Mouse (Mus musculus): Measurements from ENCODE around the gene Cldn11. TPM values are rescaled to one million over a fixed set of nuclear protein-coding genes. Genes with fewer than 3 reads are reported as not detected.

Gene Cldn11
- polyA plus RNA-seq, 1 experiment from 2014 or later = 7.3 TPM

GRCm38 (mm10) chr3:31160046-31160445, 10.3 kb downstream of the Cldn11 start:
- ATAC-seq (ENCODE audit: extremely low read depth, insufficient number of reproducible peaks, low FRiP score, low TSS enrichment) = no peak
- WGBS = 76% methylated on average over 10 of the region's 10 CpGs
- H3K27me3 ChIP-seq (replicated peaks) = no peaks in the 10 kb centered on the region
- no peak overlapping the region for H3K4me3 ChIP-seq
- no peak overlapping the region for H3K9ac ChIP-seq
- H3K9me3 ChIP-seq = no peaks in the 10 kb centered on the region
- H3K36me3 ChIP-seq = no peaks in the 10 kb centered on the region
- no peak overlapping the region for H3K4me2 ChIP-seq
- no peak overlapping the region for H3K27ac ChIP-seq (replicated peaks)
- no peaks in the 10 kb centered on the region for H3K4me1 ChIP-seq

GRCm38 (mm10) chr3:31161336-31161735, 11.6 kb downstream of the Cldn11 start:
- Histone ChIP-seq H3K4me2 (no peak overlapping the region), H3K9ac (no peak overlapping the region), H3K4me3 (no peak overlapping the region), H3K9me3 (no peaks in the 10 kb centered on the region), H3K36me3 (no peaks in the 10 kb centered on the region), H3K27ac (replicated peaks) (no peak overlapping the region), H3K27me3 (replicated peaks) (no peaks in the 10 kb centered on the region), H3K4me1 (no peaks in the 10 kb centered on the region)
- WGBS = 52% methylated on average over 6 of the region's 6 CpGs
- no peak for ATAC-seq (ENCODE audit: extremely low read depth, insufficient number of reproducible peaks, low FRiP score, low TSS enrichment)

GRCm38 (mm10) chr3:31162860-31163259, 13.1 kb downstream of the Cldn11 start:
- WGBS = 85% methylated on average over 14 of the region's 14 CpGs
- no peaks in the 10 kb centered on the region for H3K4me1 ChIP-seq
- no peak overlapping the region for H3K27ac ChIP-seq (replicated peaks)
- no peaks in the 10 kb centered on the region for H3K27me3 ChIP-seq (replicated peaks)
- no peak overlapping the region for H3K4me3 ChIP-seq
- ATAC-seq (ENCODE audit: extremely low read depth, insufficient number of reproducible peaks, low FRiP score, low TSS enrichment) = no peak
- no peaks in the 10 kb centered on the region for H3K36me3 ChIP-seq
- H3K9me3 ChIP-seq = no peaks in the 10 kb centered on the region
- H3K4me2 ChIP-seq = no peak overlapping the region
- no peak overlapping the region for H3K9ac ChIP-seq

GRCm38 (mm10) chr3:31165803-31166202, 16.1 kb downstream of the Cldn11 start:
- Histone ChIP-seq H3K27ac (replicated peaks) (no peak overlapping the region), H3K4me1 (no peaks in the 10 kb centered on the region), H3K9me3 (no peaks in the 10 kb centered on the region), H3K9ac (no peak overlapping the region), H3K4me2 (no peak overlapping the region), H3K27me3 (replicated peaks) (no peaks in the 10 kb centered on the region), H3K36me3 (no peaks in the 10 kb centered on the region), H3K4me3 (no peak overlapping the region)
- ATAC-seq (ENCODE audit: extremely low read depth, insufficient number of reproducible peaks, low FRiP score, low TSS enrichment) = no peak
- WGBS = 78% methylated on average over 3 of the region's 3 CpGs

- ATAC-seq (ENCODE audit: extremely low read depth, insufficient number of reproducible peaks, low FRiP score, low TSS enrichment) = no peak
- H3K36me3 ChIP-seq = no peaks in the 10 kb centered on the region
Observed at GRCm38 (mm10) chr3:31166365-31166871, 16.7 kb downstream of the Cldn11 start.

GRCm38 (mm10) chr3:31190342-31190741, 40.6 kb downstream of the Cldn11 start:
- Histone ChIP-seq H3K36me3 (no peaks in the 10 kb centered on the region), H3K27ac (replicated peaks) (no peak overlapping the region), H3K27me3 (replicated peaks) (no peaks in the 10 kb centered on the region), H3K4me3 (no peak overlapping the region), H3K9me3 (peaks cover 10% of the 10 kb centered on the region), H3K4me1 (no peaks in the 10 kb centered on the region), H3K9ac (no peak overlapping the region), H3K4me2 (no peak overlapping the region)
- no peak for ATAC-seq (ENCODE audit: extremely low read depth, insufficient number of reproducible peaks, low FRiP score, low TSS enrichment)
- WGBS = 87% methylated on average over 7 of the region's 7 CpGs

More at GRCm38 (mm10) chr3:31166365-31166871, 16.7 kb downstream of the Cldn11 start:
- Histone ChIP-seq H3K27me3 (replicated peaks) (no peaks in the 10 kb centered on the region), H3K9ac (no peak overlapping the region), H3K27ac (replicated peaks) (no peak overlapping the region), H3K9me3 (no peaks in the 10 kb centered on the region), H3K4me1 (no peaks in the 10 kb centered on the region), H3K4me2 (no peak overlapping the region), H3K4me3 (no peak overlapping the region)
- WGBS = 65% methylated on average over 12 of the region's 12 CpGs

GRCm38 (mm10) chr3:31191402-31191801, 41.7 kb downstream of the Cldn11 start:
- no peak overlapping the region for H3K4me2 ChIP-seq

GRCm38 (mm10) chr3:31199162-31199877, 49.6 kb downstream of the Cldn11 start:
- H3K36me3 ChIP-seq = no peaks in the 10 kb centered on the region
- 63% methylated on average over 17 of the region's 17 CpGs for WGBS

More at GRCm38 (mm10) chr3:31191402-31191801, 41.7 kb downstream of the Cldn11 start:
- Histone ChIP-seq H3K4me3 (no peak overlapping the region), H3K27ac (replicated peaks) (no peak overlapping the region), H3K36me3 (no peaks in the 10 kb centered on the region), H3K4me1 (no peaks in the 10 kb centered on the region), H3K27me3 (replicated peaks) (no peaks in the 10 kb centered on the region), H3K9ac (no peak overlapping the region), H3K9me3 (peaks cover 10% of the 10 kb centered on the region)
- 59% methylated on average over 10 of the region's 10 CpGs for WGBS
- no peak for ATAC-seq (ENCODE audit: extremely low read depth, insufficient number of reproducible peaks, low FRiP score, low TSS enrichment)

GRCm38 (mm10) chr3:31203947-31204346, 54.2 kb downstream of the Cldn11 start:
- Histone ChIP-seq H3K27ac (replicated peaks) (no peak overlapping the region), H3K27me3 (replicated peaks) (no peaks in the 10 kb centered on the region), H3K9ac (no peak overlapping the region), H3K9me3 (no peaks in the 10 kb centered on the region), H3K4me1 (peaks cover 10% of the 10 kb centered on the region), H3K4me3 (no peak overlapping the region), H3K36me3 (no peaks in the 10 kb centered on the region), H3K4me2 (no peak overlapping the region)
- ATAC-seq (ENCODE audit: extremely low read depth, insufficient number of reproducible peaks, low FRiP score, low TSS enrichment) = no peak
- 90% methylated on average over 11 of the region's 11 CpGs for WGBS

More at GRCm38 (mm10) chr3:31199162-31199877, 49.6 kb downstream of the Cldn11 start:
- no peaks in the 10 kb centered on the region for H3K9me3 ChIP-seq
- H3K9ac ChIP-seq = no peak overlapping the region
- H3K27ac ChIP-seq (replicated peaks) = no peak overlapping the region
- no peak for ATAC-seq (ENCODE audit: extremely low read depth, insufficient number of reproducible peaks, low FRiP score, low TSS enrichment)
- H3K4me1 ChIP-seq = no peaks in the 10 kb centered on the region
- H3K4me2 ChIP-seq = no peak overlapping the region
- H3K4me3 ChIP-seq = no peak overlapping the region
- no peaks in the 10 kb centered on the region for H3K27me3 ChIP-seq (replicated peaks)

- no peak overlapping the region for H3K4me2 ChIP-seq
- no peak for ATAC-seq (ENCODE audit: extremely low read depth, insufficient number of reproducible peaks, low FRiP score, low TSS enrichment)
- no peaks in the 10 kb centered on the region for H3K9me3 ChIP-seq
- H3K4me3 ChIP-seq = no peak overlapping the region
- H3K27me3 ChIP-seq (replicated peaks) = 0 out of 2 replicates have a peak, but pooled peaks cover 2% of the 10 kb centered on the region
- peaks cover 15% of the 10 kb centered on the region for H3K4me1 ChIP-seq
- H3K36me3 ChIP-seq = no peaks in the 10 kb centered on the region
- H3K9ac ChIP-seq = no peak overlapping the region
- H3K27ac ChIP-seq (replicated peaks) = no peak overlapping the region
- 67% methylated on average over 3 of the region's 3 CpGs for WGBS
Observed at GRCm38 (mm10) chr3:31205167-31205566, 55.4 kb downstream of the Cldn11 start.

GRCm38 (mm10) chr3:31208046-31208445, 58.3 kb downstream of the Cldn11 start:
- Histone ChIP-seq H3K27me3 (replicated peaks) (peaks cover 5% of the 10 kb centered on the region; the same call in 1 of the 2 replicates), H3K4me3 (no peak overlapping the region), H3K9me3 (no peaks in the 10 kb centered on the region), H3K9ac (no peak overlapping the region), H3K36me3 (no peaks in the 10 kb centered on the region), H3K4me2 (no peak overlapping the region), H3K27ac (replicated peaks) (no peak overlapping the region), H3K4me1 (peaks cover 15% of the 10 kb centered on the region)
- WGBS = 46% methylated on average over 4 of the region's 4 CpGs
- ATAC-seq (ENCODE audit: extremely low read depth, insufficient number of reproducible peaks, low FRiP score, low TSS enrichment) = no peak

Measured in heart, embryonic 13.5 days (tissue).